8 mouse cellular contexts compared by ENCODE assay signal in the genomic region with DNA sequence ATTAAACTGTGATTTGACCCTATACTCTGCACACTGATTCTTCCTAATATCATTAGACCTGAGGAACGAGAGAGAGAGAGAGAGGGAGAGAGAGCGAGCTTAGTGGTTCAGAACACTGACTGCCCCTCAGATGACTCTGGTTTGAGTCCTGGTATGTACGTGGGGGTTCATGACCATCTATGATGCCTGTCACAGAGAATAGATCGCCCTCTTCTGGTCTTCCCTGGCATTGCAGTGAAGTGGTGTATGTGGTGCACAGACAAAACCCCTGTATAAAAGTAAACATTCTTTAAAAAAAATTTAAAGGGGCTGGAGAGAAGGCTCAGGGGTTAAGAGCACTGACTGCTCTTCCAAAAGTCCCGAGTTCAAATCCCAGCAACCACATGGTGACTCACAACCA.
DNase-seq lines count a peak whose midpoint lies in the region; ATAC-seq and TF ChIP-seq lines count a peak whose summit lies in the region.

No protein-coding gene starts in this region.

- no peak for TF ChIP-seq POLR2A in limb, embryonic 14.5 days (IDR thresholded peaks at IDR 0.05; ENCODE audit: borderline replicate concordance, extremely low read depth, insufficient read depth, insufficient read length)

- H3K4me1 ChIP-seq in liver, embryonic 12.5 days = peaks cover 12% of the 10 kb centered on the region; the same call in 1 of the 2 replicates
- H3K4me1 ChIP-seq in limb, embryonic 14.5 days (ENCODE audit: control insufficient read depth, insufficient read depth, low read length) = no peaks in the 10 kb centered on the region

- no peak overlapping the region for H3K27ac ChIP-seq in liver, embryonic 12.5 days
- no peak overlapping the region for H3K27ac ChIP-seq in limb, embryonic 14.5 days (replicated peaks; ENCODE audit: low read depth, low read length)

- H3K4me3 ChIP-seq in liver, embryonic 12.5 days = no peak overlapping the region
- H3K4me3 ChIP-seq in limb, embryonic 14.5 days (replicated peaks; ENCODE audit: low read length) = no peak overlapping the region

- H3K9ac ChIP-seq in liver, embryonic 12.5 days = no peak overlapping the region
- H3K9ac ChIP-seq in limb, embryonic 14.5 days (ENCODE audit: low read depth, low read length, severe bottlenecking) = no peak overlapping the region

- no peak for ATAC-seq in liver, embryonic 12.5 days
- peak; percentile 76 to 81 for ATAC-seq in hematopoietic stem cell, adult 5-6 weeks (replicated peaks in 1 of 2; ENCODE audit: insufficient read depth in 1 of 2, low FRiP score in 2 of 2, low TSS enrichment in 1 of 2, low read depth in 1 of 2, poor library complexity in 2 of 2, severe bottlenecking in 2 of 2)
- ATAC-seq in limb, embryonic 14.5 days (ENCODE audit: low FRiP score, low read depth) = no peak

- DNase-seq in liver (peak; percentile 70), NIH3T3 (ENCODE audit: low read depth) (peak; percentile 75)
- DNase-seq in cerebellum, postnatal 10 days = peak; percentile 78 to 82
- peak; percentile 36 for DNase-seq in limb, embryonic 14.5 days (ENCODE audit: low spot score)
- DNase-seq in retina, postnatal 1 day = peak; percentile 80
- no peak for DNase-seq in urinary bladder, adult 2 months (ENCODE audit: low spot score)

- H3K9me3 ChIP-seq in liver, embryonic 12.5 days (replicated peaks) = no peaks in the 10 kb centered on the region
- no peaks in the 10 kb centered on the region for H3K9me3 ChIP-seq in limb, embryonic 14.5 days (ENCODE audit: control insufficient read depth, low read length)

- H3K27me3 ChIP-seq in liver, embryonic 12.5 days (replicated peaks) = no peaks in the 10 kb centered on the region
- no peaks in the 10 kb centered on the region for H3K27me3 ChIP-seq in limb, embryonic 14.5 days (ENCODE audit: control insufficient read depth, insufficient read depth, low read length)

- no peaks in the 10 kb centered on the region for H3K36me3 ChIP-seq in liver, embryonic 12.5 days
- H3K36me3 ChIP-seq in limb, embryonic 14.5 days (ENCODE audit: control insufficient read depth, insufficient read depth, low read length) = no peaks in the 10 kb centered on the region

- WGBS in liver, embryonic 12.5 days (ENCODE audit: insufficient replicate concordance) = 30% methylated on average over 5 of the region's 5 CpGs
- 49% methylated on average over 5 of the region's 5 CpGs for WGBS in limb, embryonic 14.5 days

- no peak overlapping the region for H3K4me2 ChIP-seq in liver, embryonic 12.5 days
- no peak overlapping the region for H3K4me2 ChIP-seq in limb, embryonic 14.5 days (replicated peaks; ENCODE audit: low read depth, low read length, severe bottlenecking)

Comparison
In these comparisons a context has a peak if more than half of its experiments do, and no peak if none do; other contexts are left out.
1. ATAC-seq: peak in hematopoietic stem cell, adult 5-6 weeks (2 of 2); none in liver, embryonic 12.5 days (single experiment) and limb, embryonic 14.5 days (single experiment).